Mouse (Mus musculus) adrenal gland, postnatal 14 days (tissue): ENCODE measurements around the gene Dpp7. TPM values are rescaled to one million over a fixed set of nuclear protein-coding genes. Genes with fewer than 3 reads are reported as not detected.
A peak's percentile ranks its signal among the peaks of the same experiment; 100 is the strongest.

Source experiments
- DNase-seq: peaks from one replicate; pipeline ENCODE4 v3.0.0; 2021; ENCODE audit warnings: mixed read lengths
- total RNA-seq: library from RNA; stranded (reverse); gene quantifications from 2 replicates; pipeline ENCODE4 v1.2.3, GENCODE M21; 2021

Dpp7 gene
- total RNA-seq, 1 experiment from 2014 or later = 20.8 TPM

DNA sequence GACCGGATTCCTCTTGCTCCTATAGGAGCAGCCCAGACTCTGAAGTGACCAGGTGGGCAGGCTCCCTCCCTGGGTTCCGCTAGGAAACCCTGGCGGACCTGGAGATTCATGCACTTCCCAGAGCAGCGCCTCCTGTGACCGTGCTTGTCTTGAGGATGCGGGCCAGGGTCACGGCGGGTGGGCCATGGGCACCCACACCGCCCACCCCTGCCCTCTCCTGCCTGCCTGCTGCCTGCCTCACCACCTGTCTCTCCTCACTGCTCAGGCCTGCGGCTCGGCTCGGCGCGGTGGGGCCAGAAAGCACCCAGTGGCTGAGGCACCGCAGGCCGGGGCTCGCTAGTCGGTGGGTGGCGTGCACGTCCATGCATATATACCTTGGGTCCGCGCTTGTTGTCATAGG lies 45.2 kb downstream of the Dpp7 start:
- DNase-seq = no peak

DNA sequence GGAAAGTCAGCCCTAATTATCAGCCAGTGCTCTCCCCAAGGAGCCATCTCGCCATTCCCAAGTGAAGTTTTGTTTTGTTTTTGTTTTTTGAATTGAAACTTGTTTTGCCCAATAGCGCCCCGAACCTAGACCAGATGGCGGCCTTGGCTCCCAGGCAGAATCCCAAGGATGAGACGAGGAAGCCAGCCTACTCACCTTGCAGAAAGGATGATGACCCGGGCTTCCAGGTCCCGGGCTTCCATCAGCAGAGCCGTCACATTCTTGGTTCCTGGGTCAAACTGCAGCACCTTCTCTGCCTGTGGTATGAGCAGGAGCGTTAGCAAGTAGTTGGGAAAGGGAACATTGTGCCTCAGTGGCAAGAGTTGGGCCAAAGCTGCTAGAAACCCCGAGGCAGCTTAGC lies 46.0 kb downstream of the Dpp7 start:
- no peak for DNase-seq

DNA sequence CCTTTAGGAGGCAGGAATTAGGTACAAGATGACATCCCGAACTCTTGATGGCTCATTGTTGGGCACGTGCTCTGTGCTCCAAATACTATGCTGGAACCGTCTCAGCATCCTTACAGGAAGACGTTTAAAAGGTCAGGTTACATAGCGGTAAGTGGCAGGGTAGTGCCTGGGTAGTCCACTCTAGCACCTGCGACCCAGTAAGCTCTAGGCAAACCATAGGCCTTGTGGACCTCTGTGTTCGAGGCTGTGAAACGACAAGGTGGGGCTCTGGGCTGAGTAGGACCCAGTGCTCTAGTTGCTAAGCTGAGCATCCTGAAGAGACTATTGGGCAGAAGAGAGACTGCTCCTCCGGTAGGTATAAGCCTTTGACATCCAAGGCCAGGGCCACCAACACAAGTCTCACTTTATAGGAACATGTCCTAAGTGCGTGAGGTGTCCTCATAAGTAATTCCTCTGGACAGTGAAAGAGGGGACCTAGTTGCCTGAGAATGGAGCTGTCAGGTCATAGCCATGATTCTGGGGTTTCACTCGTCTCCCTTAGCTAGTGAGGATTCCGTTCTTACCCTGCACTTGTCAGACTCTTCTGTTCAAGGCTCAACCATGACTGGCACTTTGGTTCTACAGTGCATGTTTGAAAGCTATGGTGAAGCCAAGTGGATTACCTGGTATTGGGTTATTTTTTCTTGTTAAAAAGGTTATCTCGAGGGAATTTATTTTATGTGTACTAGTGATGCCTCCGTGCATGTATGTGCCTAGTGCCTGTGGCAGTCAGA lies 50.4 kb downstream of the Dpp7 start:
- no peak for DNase-seq

GRCm38 (mm10) chr2:25304657-25305541 lies 51.3 kb downstream of the Dpp7 start:
- peak; percentile 44 for DNase-seq

- DNase-seq = no peak
These were observed 52.1 kb downstream of the Dpp7 start for GRCm38 (mm10) chr2:25303931-25304656.

DNA sequence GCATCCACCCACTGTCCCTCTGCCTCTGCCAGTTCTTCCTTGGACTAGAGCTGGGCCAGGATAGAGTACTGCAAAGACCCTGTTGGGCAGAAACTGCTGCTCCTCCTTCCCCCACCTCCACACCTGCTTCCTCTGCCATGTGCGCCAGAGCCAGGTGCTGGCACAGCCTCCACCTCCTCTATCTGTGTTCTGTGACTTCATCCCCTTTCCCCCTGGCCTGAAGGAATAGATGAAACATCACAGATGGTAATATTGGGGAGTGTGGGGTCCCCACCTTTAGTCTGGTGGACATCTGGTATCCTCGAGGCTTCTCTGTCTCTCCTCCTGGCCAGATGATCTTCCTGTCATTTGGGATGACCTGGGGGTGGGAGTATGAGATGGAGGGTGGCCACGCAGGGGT lies 52.7 kb downstream of the Dpp7 start:
- DNase-seq = no peak

Other genes starting within 250 kb of the Dpp7 start
- gene Nrarp, start 175.6 kb downstream of the Dpp7 start, total RNA-seq = 8.7 and 9.5 TPM in 2 replicates
- 13.9 and 21.3 TPM in 2 replicates for gene Tor4a, start 159.5 kb downstream of the Dpp7 start, total RNA-seq
- gene Nelfb, start 144.9 kb downstream of the Dpp7 start, total RNA-seq = 41.6 and 47.1 TPM in 2 replicates
- gene Stpg3, start 141.7 kb downstream of the Dpp7 start, total RNA-seq = not detected in 2 replicates
- gene Fam166a, start 137.6 kb downstream of the Dpp7 start, total RNA-seq = not detected in 2 replicates
- gene Tubb4b, start 131.7 kb downstream of the Dpp7 start, total RNA-seq = 290 and 294 TPM in 2 replicates
- gene Slc34a3, start 122.0 kb downstream of the Dpp7 start, total RNA-seq = not detected in 2 replicates
- gene Rnf224, start 119.6 kb downstream of the Dpp7 start, total RNA-seq = not detected in 2 replicates
- gene Rnf208, start 114.1 kb downstream of the Dpp7 start, total RNA-seq = 7.2 and 7.9 TPM in 2 replicates
- not detected in 2 replicates for gene Cysrt1, start 113.9 kb downstream of the Dpp7 start, total RNA-seq
- gene AL732309.1, start 109.5 kb downstream of the Dpp7 start, total RNA-seq = 3.3 and 3.9 TPM in 2 replicates
- 25.6 and 31.0 TPM in 2 replicates for gene Tmem203, start 100.9 kb downstream of the Dpp7 start, total RNA-seq
- gene Tprn, start 93.7 kb downstream of the Dpp7 start, total RNA-seq = 10.9 and 13.4 TPM in 2 replicates
- 45.8 and 49.8 TPM in 2 replicates for gene Ssna1, start 83.9 kb downstream of the Dpp7 start, total RNA-seq
- 63.9 and 66.1 TPM in 2 replicates for gene Anapc2, start 83.9 kb downstream of the Dpp7 start, total RNA-seq
- gene Tmem210, start 68.2 kb downstream of the Dpp7 start, total RNA-seq = not detected in 2 replicates
- not detected in 2 replicates for gene Lrrc26, start 66.4 kb downstream of the Dpp7 start, total RNA-seq
- 9.7 and 11.0 TPM in 2 replicates for gene Grin1, start 37.2 kb downstream of the Dpp7 start, total RNA-seq
- 43.1 and 45.7 TPM in 2 replicates for gene Man1b1, start 24.0 kb downstream of the Dpp7 start, total RNA-seq
- 8.7 and 11.8 TPM in 2 replicates for gene Uap1l1, start 9.3 kb upstream of the Dpp7 start, total RNA-seq
- gene Sapcd2, start 16.0 kb upstream of the Dpp7 start, total RNA-seq = 3.4 and 3.5 TPM in 2 replicates
- 7.6 and 9.5 TPM in 2 replicates for gene Entpd2, start 39.5 kb upstream of the Dpp7 start, total RNA-seq
- gene Npdc1, start 43.0 kb upstream of the Dpp7 start, total RNA-seq = 77.2 and 90.9 TPM in 2 replicates
- 4.7 TPM in 1 of 2 replicates, not detected in the other for gene Fut7, start 66.9 kb upstream of the Dpp7 start, total RNA-seq
- 29.3 and 30.1 TPM in 2 replicates for gene Abca2, start 72.3 kb upstream of the Dpp7 start, total RNA-seq
- gene Clic3, start 100.5 kb upstream of the Dpp7 start, total RNA-seq = 0.74 and 1.0 TPM in 2 replicates
- 36.2 and 42.6 TPM in 2 replicates for gene Paxx, start 104.7 kb upstream of the Dpp7 start, total RNA-seq
- gene Ptgds, start 113.7 kb upstream of the Dpp7 start, total RNA-seq = 8.7 and 9.9 TPM in 2 replicates
- gene Lcn12, start 137.6 kb upstream of the Dpp7 start, total RNA-seq = not detected in 2 replicates
- gene Fbxw5, start 144.4 kb upstream of the Dpp7 start, total RNA-seq = 79.3 and 81.4 TPM in 2 replicates
- gene C8g, start 145.4 kb upstream of the Dpp7 start, total RNA-seq = 4.4 and 36.5 TPM in 2 replicates
- 21.8 and 24.4 TPM in 2 replicates for gene Traf2, start 190.6 kb upstream of the Dpp7 start, total RNA-seq
- 312 and 335 TPM in 2 replicates for gene Edf1, start 201.5 kb upstream of the Dpp7 start, total RNA-seq
- gene Mamdc4, start 218.5 kb upstream of the Dpp7 start, total RNA-seq = 4.7 and 5.0 TPM in 2 replicates
- 56.6 and 58.1 TPM in 2 replicates for gene Phpt1, start 218.9 kb upstream of the Dpp7 start, total RNA-seq
- 2.1 and 3.0 TPM in 2 replicates for gene Ajm1, start 225.4 kb upstream of the Dpp7 start, total RNA-seq